Mouse (Mus musculus) ES-E14 (cell line): ENCODE data around the gene Kcnip2.

ENCODE experiments used
- CHD2 ChIP-seq: IDR thresholded peaks from 2 replicates; pipeline ENCODE4 v1.6.1; 2014; ENCODE audit warnings: mild to moderate bottlenecking, low read depth, low read length, inconsistent platforms
- HCFC1 ChIP-seq: IDR thresholded peaks from 2 replicates; pipeline ENCODE4 v1.6.1; 2012; ENCODE audit warnings: low read length, inconsistent platforms, borderline replicate concordance; ENCODE audit not compliant: insufficient read depth
- ZC3H11A ChIP-seq: IDR thresholded peaks from 2 replicates; pipeline ENCODE4 v1.6.1; 2012; ENCODE audit warnings: low read depth, mild to moderate bottlenecking, inconsistent platforms, low read length, borderline replicate concordance
- ZNF384 ChIP-seq: IDR thresholded peaks from 2 replicates; pipeline ENCODE4 v1.6.1; 2012; ENCODE audit warnings: low read depth, low read length, inconsistent platforms

DNA sequence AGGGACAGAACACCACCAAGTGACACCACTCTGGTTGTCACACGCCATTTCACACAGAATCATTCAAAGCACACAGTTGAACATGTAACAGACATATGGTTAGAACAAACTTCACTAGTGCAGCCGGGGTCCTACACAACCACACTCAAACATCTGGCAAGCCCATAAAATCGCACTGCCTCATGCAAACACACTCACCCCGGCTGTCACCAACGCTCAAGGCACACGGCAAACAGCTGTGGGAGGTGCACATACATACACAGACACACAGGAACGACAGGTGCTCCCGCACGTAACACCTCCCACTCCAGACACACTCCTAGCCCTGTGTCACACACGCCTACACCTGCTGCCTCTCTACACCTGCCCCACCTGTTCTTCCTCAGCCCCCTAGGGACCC, 691 bp downstream of the Kcnip2 start:
- no peak for TF ChIP-seq ZC3H11A
- TF ChIP-seq CHD2 = no peak
- TF ChIP-seq ZNF384 = no peak
- no peak for TF ChIP-seq HCFC1
